Mouse (Mus musculus): ENCODE measurements at regions not wholly inside any gene's neighbourhood (a gene's known extent, or its start where the extent isn't known, plus 50 kb on each side); places are given as distances from the start of the nearest gene placed in this dataset.

- no peak overlapping the region for H3K4me3 ChIP-seq (ENCODE audit: control insufficient read depth, low read depth, low read length)
- H3K36me3 ChIP-seq (ENCODE audit: control insufficient read depth, insufficient read depth, low read length), result no peaks in the 10 kb centered on the region
- no peaks in the 10 kb centered on the region for H3K27me3 ChIP-seq (ENCODE audit: control insufficient read depth, insufficient read depth, low read length)
- no peak for TF ChIP-seq POLR2A (IDR thresholded peaks at IDR 0.05; ENCODE audit: control insufficient read depth, low read depth, low read length)
- TF ChIP-seq CTCF (IDR thresholded peaks at IDR 0.05; ENCODE audit: control insufficient read depth, insufficient read depth, insufficient replicate concordance, low read depth, low read length), result no peak
- H3K4me1 ChIP-seq (ENCODE audit: control insufficient read depth, insufficient read depth, low read length), result no peaks in the 10 kb centered on the region
- no peak overlapping the region for H3K27ac ChIP-seq (ENCODE audit: control insufficient read depth, insufficient read depth, low read depth, low read length)
These were observed 98.8 kb downstream of the 3100002H09Rik start for GRCm38 (mm10) chr4:124511761-124512160.

DNA sequence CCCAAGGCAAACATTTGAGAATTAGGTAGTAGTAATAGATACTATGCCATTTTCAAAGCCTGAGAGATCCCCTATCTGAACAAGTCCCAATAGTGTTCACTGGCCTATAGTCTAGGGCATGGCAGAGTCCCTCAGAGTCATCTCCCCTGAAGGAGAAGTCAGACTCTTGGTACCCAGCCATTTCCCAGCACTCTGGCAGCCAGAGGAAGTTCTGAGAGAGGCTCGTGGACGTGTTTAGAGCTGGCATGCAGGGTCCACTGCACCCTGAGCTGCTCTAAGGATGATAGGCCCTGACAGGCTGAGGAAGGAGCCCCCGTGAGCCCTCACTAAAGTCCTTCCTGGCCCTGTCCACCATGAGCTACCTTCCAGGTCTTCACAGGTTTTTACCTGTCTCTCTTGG is 99.8 kb downstream of the 3100002H09Rik start:
- no peaks in the 10 kb centered on the region for H3K27me3 ChIP-seq (ENCODE audit: control insufficient read depth, insufficient read depth, low read length)
- H3K27ac ChIP-seq (ENCODE audit: control insufficient read depth, insufficient read depth, low read depth, low read length), result no peak overlapping the region
- no peak overlapping the region for H3K4me3 ChIP-seq (ENCODE audit: control insufficient read depth, low read depth, low read length)
- TF ChIP-seq CTCF (IDR thresholded peaks at IDR 0.05; ENCODE audit: control insufficient read depth, insufficient read depth, insufficient replicate concordance, low read depth, low read length) (no peak), POLR2A (IDR thresholded peaks at IDR 0.05; ENCODE audit: control insufficient read depth, low read depth, low read length) (no peak)
- no peaks in the 10 kb centered on the region for H3K36me3 ChIP-seq (ENCODE audit: control insufficient read depth, insufficient read depth, low read length)
- H3K4me1 ChIP-seq (ENCODE audit: control insufficient read depth, insufficient read depth, low read length), result no peaks in the 10 kb centered on the region

- no peak overlapping the region for H3K4me3 ChIP-seq (ENCODE audit: control insufficient read depth, low read depth, low read length)
- H3K4me1 ChIP-seq (ENCODE audit: control insufficient read depth, insufficient read depth, low read length), result no peaks in the 10 kb centered on the region
- H3K27me3 ChIP-seq (ENCODE audit: control insufficient read depth, insufficient read depth, low read length), result no peaks in the 10 kb centered on the region
- H3K27ac ChIP-seq (ENCODE audit: control insufficient read depth, insufficient read depth, low read depth, low read length), result no peak overlapping the region
- TF ChIP-seq CTCF (IDR thresholded peaks at IDR 0.05; ENCODE audit: control insufficient read depth, insufficient read depth, insufficient replicate concordance, low read depth, low read length), result no peak
- TF ChIP-seq POLR2A (IDR thresholded peaks at IDR 0.05; ENCODE audit: control insufficient read depth, low read depth, low read length), result no peak
- no peaks in the 10 kb centered on the region for H3K36me3 ChIP-seq (ENCODE audit: control insufficient read depth, insufficient read depth, low read length)
These were observed 100.9 kb downstream of the 3100002H09Rik start for GRCm38 (mm10) chr4:124509695-124510094.

GRCm38 (mm10) chr4:124506083-124506647 is 104.4 kb downstream of the 3100002H09Rik start:
- no peaks in the 10 kb centered on the region for H3K27me3 ChIP-seq (ENCODE audit: control insufficient read depth, insufficient read depth, low read length)
- H3K36me3 ChIP-seq (ENCODE audit: control insufficient read depth, insufficient read depth, low read length), result no peaks in the 10 kb centered on the region

DNA sequence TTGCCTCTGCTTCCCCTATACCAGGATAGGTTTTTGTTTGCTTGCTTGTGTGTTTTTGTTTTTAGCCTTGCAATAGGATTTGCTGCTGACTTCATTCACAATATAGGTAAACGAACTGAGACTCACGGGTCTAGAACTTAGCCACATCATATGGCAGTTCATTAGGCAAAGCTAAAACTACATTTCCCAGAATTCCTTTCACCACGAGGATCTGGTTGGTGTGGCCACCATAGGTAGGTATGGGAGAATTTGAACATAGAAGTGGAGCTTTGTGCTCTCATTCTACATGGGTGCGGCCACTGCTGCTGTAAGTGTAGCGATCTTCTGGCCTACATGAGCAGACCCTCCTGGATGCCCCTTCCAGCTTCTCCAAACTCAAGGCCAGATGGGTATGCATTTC is 108.8 kb downstream of the 3100002H09Rik start:
- TF ChIP-seq CTCF (IDR thresholded peaks at IDR 0.05; ENCODE audit: control insufficient read depth, insufficient read depth, insufficient replicate concordance, low read depth, low read length) (no peak), POLR2A (IDR thresholded peaks at IDR 0.05; ENCODE audit: control insufficient read depth, low read depth, low read length) (no peak)
- Histone ChIP-seq H3K36me3 (ENCODE audit: control insufficient read depth, insufficient read depth, low read length) (no peaks in the 10 kb centered on the region), H3K4me1 (ENCODE audit: control insufficient read depth, insufficient read depth, low read length) (no peaks in the 10 kb centered on the region; the same call in 1 of the 2 replicates), H3K27me3 (ENCODE audit: control insufficient read depth, insufficient read depth, low read length) (no peaks in the 10 kb centered on the region), H3K4me3 (ENCODE audit: control insufficient read depth, low read depth, low read length) (no peak overlapping the region), H3K27ac (ENCODE audit: control insufficient read depth, insufficient read depth, low read depth, low read length) (no peak overlapping the region)

More at GRCm38 (mm10) chr4:124506083-124506647, 104.4 kb downstream of the 3100002H09Rik start:
- Histone ChIP-seq H3K27ac (ENCODE audit: control insufficient read depth, insufficient read depth, low read depth, low read length) (no peak overlapping the region), H3K4me3 (ENCODE audit: control insufficient read depth, low read depth, low read length) (no peak overlapping the region), H3K4me1 (ENCODE audit: control insufficient read depth, insufficient read depth, low read length) (no peaks in the 10 kb centered on the region)
- TF ChIP-seq POLR2A (IDR thresholded peaks at IDR 0.05; ENCODE audit: control insufficient read depth, low read depth, low read length) (no peak), CTCF (IDR thresholded peaks at IDR 0.05; ENCODE audit: control insufficient read depth, insufficient read depth, insufficient replicate concordance, low read depth, low read length) (no peak)

DNA sequence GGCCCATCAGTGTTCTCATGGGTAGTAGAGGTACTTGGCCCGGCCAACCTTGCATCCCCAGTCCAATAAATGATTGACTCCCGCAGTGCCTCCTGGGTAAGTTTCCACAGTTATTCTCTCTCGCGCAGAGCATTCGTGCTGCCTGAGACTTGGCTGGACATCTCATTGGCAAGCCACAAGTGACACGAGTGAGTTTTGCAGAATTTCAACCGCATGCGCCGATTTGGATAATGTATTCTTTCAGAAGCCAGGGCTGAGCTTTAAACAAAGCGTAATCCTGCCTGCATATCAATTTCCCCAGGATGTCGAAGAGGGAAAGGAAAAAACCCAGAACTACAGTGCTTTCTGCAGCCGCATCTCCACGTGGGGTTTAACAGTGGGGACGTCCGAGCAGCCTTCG is 112.6 kb downstream of the 3100002H09Rik start:
- TF ChIP-seq POLR2A (IDR thresholded peaks at IDR 0.05; ENCODE audit: control insufficient read depth, low read depth, low read length) (no peak), CTCF (IDR thresholded peaks at IDR 0.05; ENCODE audit: control insufficient read depth, insufficient read depth, insufficient replicate concordance, low read depth, low read length) (no peak)
- H3K27ac ChIP-seq (ENCODE audit: control insufficient read depth, insufficient read depth, low read depth, low read length), result no peak overlapping the region
- no peak overlapping the region for H3K4me3 ChIP-seq (ENCODE audit: control insufficient read depth, low read depth, low read length)
- no peaks in the 10 kb centered on the region for H3K27me3 ChIP-seq (ENCODE audit: control insufficient read depth, insufficient read depth, low read length)
- no peaks in the 10 kb centered on the region; the same call in 1 of the 2 replicates for H3K4me1 ChIP-seq (ENCODE audit: control insufficient read depth, insufficient read depth, low read length)
- H3K36me3 ChIP-seq (ENCODE audit: control insufficient read depth, insufficient read depth, low read length), result no peaks in the 10 kb centered on the region

- H3K27ac ChIP-seq (ENCODE audit: control insufficient read depth, insufficient read depth, low read depth, low read length), result no peak overlapping the region
These were observed 124.5 kb downstream of the 3100002H09Rik start for GRCm38 (mm10) chr4:124485941-124486581.

More at GRCm38 (mm10) chr4:124485941-124486581, 124.5 kb downstream of the 3100002H09Rik start:
- Histone ChIP-seq H3K36me3 (ENCODE audit: control insufficient read depth, insufficient read depth, low read length) (no peaks in the 10 kb centered on the region), H3K4me3 (ENCODE audit: control insufficient read depth, low read depth, low read length) (no peak overlapping the region), H3K4me1 (ENCODE audit: control insufficient read depth, insufficient read depth, low read length) (no peaks in the 10 kb centered on the region), H3K27me3 (ENCODE audit: control insufficient read depth, insufficient read depth, low read length) (no peaks in the 10 kb centered on the region)
- TF ChIP-seq POLR2A (IDR thresholded peaks at IDR 0.05; ENCODE audit: control insufficient read depth, low read depth, low read length), result no peak
- no peak for TF ChIP-seq CTCF (IDR thresholded peaks at IDR 0.05; ENCODE audit: control insufficient read depth, insufficient read depth, insufficient replicate concordance, low read depth, low read length)

Measured in testis, adult 2 months (tissue).